Mouse (Mus musculus): Measurements from ENCODE around the gene Gm20498.

Gm20498 gene

GRCm38 (mm10) chr12:81332875-81333421, 199.8 kb downstream of the Gm20498 start, which contains the start of gene Slc8a3:
Gene Slc8a3 (minus strand): TSS chr12:81333180.
- DNase-seq (ENCODE audit: low spot score in 2 of 2), result no peak

GRCm38 (mm10) chr12:81331937-81332874, 200.5 kb downstream of the Gm20498 start:
- no peak for DNase-seq (ENCODE audit: low spot score in 2 of 2)

DNA sequence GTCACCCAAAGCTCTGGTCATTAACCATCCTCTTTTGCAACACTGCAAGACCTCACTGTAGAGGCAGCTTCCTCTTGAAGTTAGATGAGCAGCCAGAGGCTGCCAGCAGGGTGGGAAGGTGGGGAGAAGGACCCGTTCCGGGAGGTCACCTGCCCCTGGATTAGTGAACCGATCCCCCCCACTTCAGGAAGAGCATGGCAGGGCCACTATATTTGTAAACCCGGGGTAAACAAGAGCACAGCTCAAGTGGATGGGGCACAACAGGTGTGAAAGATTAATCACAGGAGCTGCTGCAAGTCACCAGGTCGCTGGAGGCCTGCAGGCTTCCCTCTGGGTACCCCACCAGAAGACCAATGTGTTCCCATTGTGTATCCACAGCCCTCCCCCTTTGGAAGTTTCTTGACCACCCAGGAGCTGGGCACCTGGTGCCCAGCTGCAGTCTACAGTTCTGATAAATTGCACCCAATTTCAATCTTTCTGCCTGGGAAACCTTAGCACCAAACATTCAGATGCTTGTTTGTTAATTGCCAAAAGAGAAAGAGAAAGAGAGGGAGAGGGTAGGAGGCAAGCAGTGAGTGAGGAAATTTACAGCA, 201.6 kb downstream of the Gm20498 start:
- DNase-seq (ENCODE audit: low spot score in 2 of 2), result no peak

DNA sequence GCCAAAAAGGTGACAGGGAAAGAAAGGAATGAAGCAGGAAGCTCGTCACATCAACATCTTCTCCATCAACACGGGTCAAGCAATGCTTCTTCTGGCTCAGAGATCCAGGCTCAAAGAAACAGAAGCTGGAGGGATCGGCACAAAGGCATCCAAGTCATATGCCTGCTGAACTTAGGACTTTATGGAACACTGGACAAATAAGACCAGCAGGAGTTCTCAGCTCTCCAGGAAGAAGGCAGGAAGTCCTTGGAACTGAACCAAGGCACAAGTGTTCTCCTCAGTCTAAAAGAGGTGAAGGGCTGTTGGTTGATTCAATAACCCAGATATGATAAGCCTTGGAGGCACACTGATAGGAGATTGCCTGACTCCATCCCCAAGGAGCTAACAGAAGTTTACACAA, 207.7 kb downstream of the Gm20498 start:
- no peak for DNase-seq (ENCODE audit: low spot score in 2 of 2)

DNA sequence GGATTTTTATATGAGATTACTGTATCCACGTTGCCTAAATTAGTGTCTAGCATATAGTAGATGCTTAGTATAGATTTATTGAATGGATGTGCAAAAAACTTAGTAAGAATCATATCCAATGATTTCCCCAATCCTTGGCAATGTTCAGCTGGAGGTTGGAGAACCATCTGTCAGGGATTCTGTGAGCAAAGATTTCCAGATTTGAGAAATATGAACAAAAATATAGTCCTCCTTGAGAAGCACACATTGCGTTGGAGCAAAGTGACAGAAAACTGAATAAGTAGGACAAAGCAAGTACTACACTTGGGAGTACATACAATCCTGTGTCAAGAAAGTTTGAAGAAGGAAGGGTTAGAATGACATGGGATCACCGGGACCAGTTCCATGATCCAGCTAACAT, 208.6 kb downstream of the Gm20498 start:
- DNase-seq (ENCODE audit: low spot score in 2 of 2), result no peak

- DNase-seq (ENCODE audit: low spot score in 2 of 2), result no peak
Observed at GRCm38 (mm10) chr12:81321021-81321420, 211.7 kb downstream of the Gm20498 start.

GRCm38 (mm10) chr12:81317811-81318210, 214.9 kb downstream of the Gm20498 start:
- DNase-seq (ENCODE audit: low spot score in 2 of 2), result no peak

GRCm38 (mm10) chr12:81315953-81316352, 216.8 kb downstream of the Gm20498 start:
- no peak for DNase-seq (ENCODE audit: low spot score in 2 of 2)

All from spleen, postnatal 36 days (tissue).